Mouse (Mus musculus) intestine, embryonic 14.5 days (tissue): ENCODE results near the gene Gm17651. TPM values are rescaled to one million over a fixed set of nuclear protein-coding genes. Genes with fewer than 3 reads are reported as not detected.

Experiments
- ATAC-seq: fragments of 200-750 bp; cut with Nextera tagmentation; replicated peaks from 2 replicates; pipeline ENCODE4 v1.8.0; 2017; ENCODE audit warnings: low read depth, moderate number of reproducible peaks, moderate TSS enrichment, moderate library complexity; ENCODE audit not compliant: low FRiP score, low TSS enrichment
- DNase-seq: peaks from one replicate; pipeline ENCODE4 v3.0.0-alpha.2; 2018; ENCODE audit warnings: low spot score
- H3K27ac ChIP-seq: fragments of 300-500 bp; sonication (generic); 2 replicates; pipeline ENCODE4 v1.5.1; 2014; ENCODE audit warnings: low read depth, mild to moderate bottlenecking, control low read depth
- H3K27me3 ChIP-seq: fragments of 300-500 bp; sonication (generic); replicated peaks from 2 replicates; pipeline ENCODE4 v1.6.1; 2014; ENCODE audit warnings: low read length, control low read depth; ENCODE audit not compliant: control insufficient read depth, insufficient read depth
- H3K36me3 ChIP-seq: fragments of 300-500 bp; sonication (generic); 2 replicates; pipeline ENCODE4 v1.6.1; 2014; ENCODE audit warnings: low read length, control low read depth; ENCODE audit not compliant: control insufficient read depth, insufficient read depth
- H3K4me1 ChIP-seq: fragments of 300-500 bp; sonication (generic); replicated peaks from 2 replicates; pipeline ENCODE4 v1.6.1; 2014; ENCODE audit warnings: low read length, control low read depth, mixed read lengths; ENCODE audit not compliant: control insufficient read depth, insufficient read depth
- H3K4me2 ChIP-seq: fragments of 300-500 bp; sonication (generic); 2 replicates; pipeline ENCODE4 v1.6.1; 2014; ENCODE audit warnings: low read length
- H3K4me3 ChIP-seq: fragments of 300-500 bp; sonication (generic); 2 replicates; pipeline ENCODE4 v1.5.1; 2014; ENCODE audit warnings: low read depth, low read length, control low read depth, mixed read lengths
- H3K9ac ChIP-seq: fragments of 300-500 bp; sonication (generic); 2 replicates; pipeline ENCODE4 v1.6.1; 2014; ENCODE audit warnings: mild to moderate bottlenecking, low read length
- H3K9me3 ChIP-seq: fragments of 300-500 bp; sonication (generic); 2 replicates; pipeline ENCODE4 v1.6.1; 2016; ENCODE audit warnings: low read length, control low read depth; ENCODE audit not compliant: control insufficient read depth
- WGBS: fragments of 180-500 bp; shearing (Covaris S2); extraction: QIAGEN DNeasy Blood & Tissue Kit; methylation state at CpG from one replicate; pipeline ENCODE4 v1.1.7; 2014; 5-methylcytosine and 5-hydroxymethylcytosine counted together
- polyA plus RNA-seq: library from polyadenylated mRNA; unstranded; fragments of >200 nt; fragmentation: Nextera tagmentation; extraction: Ambion mirVana; gene quantifications from 2 replicates; pipeline ENCODE4 v1.2.1, GENCODE M21; 2014

The Gm17651 gene
- polyA plus RNA-seq, 1 experiment from 2014 or later: not detected

- DNase-seq (no peak), ATAC-seq (no peak)
- no peaks in the 10 kb centered on the region for H3K36me3 ChIP-seq
- H3K9me3 ChIP-seq: no peaks in the 10 kb centered on the region
- no peak overlapping the region for H3K4me3 ChIP-seq
- H3K4me1 ChIP-seq: no peaks in the 10 kb centered on the region
- H3K27me3 ChIP-seq: no peaks in the 10 kb centered on the region
- H3K27ac ChIP-seq: no peak overlapping the region
- WGBS: 81% methylated on average over 3 of the region's 3 CpGs
- H3K9ac ChIP-seq: no peak overlapping the region
- H3K4me2 ChIP-seq: no peak overlapping the region
Observed at GRCm38 (mm10) chr3:97699061-97699460, 24.6 kb upstream of the Gm17651 start.

GRCm38 (mm10) chr3:97697291-97697690 is 22.8 kb upstream of the Gm17651 start:
- H3K36me3 ChIP-seq: no peaks in the 10 kb centered on the region
- no peaks in the 10 kb centered on the region for H3K4me1 ChIP-seq
- no peak overlapping the region for H3K27ac ChIP-seq
- no peaks in the 10 kb centered on the region for H3K9me3 ChIP-seq
- no peak overlapping the region for H3K9ac ChIP-seq
- H3K4me2 ChIP-seq: no peak overlapping the region
- no peak for ATAC-seq
- H3K4me3 ChIP-seq: no peak overlapping the region
- WGBS: 61% methylated on average over 9 of the region's 9 CpGs
- no peak for DNase-seq
- H3K27me3 ChIP-seq: no peaks in the 10 kb centered on the region

- Histone ChIP-seq H3K36me3 (no peaks in the 10 kb centered on the region), H3K27me3 (no peaks in the 10 kb centered on the region), H3K4me1 (no peaks in the 10 kb centered on the region), H3K4me3 (no peak overlapping the region), H3K9me3 (no peaks in the 10 kb centered on the region), H3K4me2 (no peak overlapping the region), H3K9ac (no peak overlapping the region), H3K27ac (no peak overlapping the region)
- no peak for DNase-seq
- ATAC-seq: no peak
- WGBS: 85% methylated on average over 9 of the region's 9 CpGs
Observed at GRCm38 (mm10) chr3:97696866-97697265, 22.4 kb upstream of the Gm17651 start.

- Histone ChIP-seq H3K4me3 (no peak overlapping the region), H3K9ac (no peak overlapping the region), H3K4me1 (peaks cover 11% of the 10 kb centered on the region; the same call in 1 of the 2 replicates), H3K36me3 (no peaks in the 10 kb centered on the region), H3K27ac (no peak overlapping the region), H3K9me3 (no peaks in the 10 kb centered on the region), H3K27me3 (no peaks in the 10 kb centered on the region), H3K4me2 (no peak overlapping the region)
- 83% methylated on average over 6 of the region's 6 CpGs for WGBS
- ATAC-seq (no peak), DNase-seq (no peak)
Observed at GRCm38 (mm10) chr3:97693806-97694205, 19.3 kb upstream of the Gm17651 start.

- WGBS: 76% methylated on average over 12 of the region's 12 CpGs
- no peak overlapping the region for H3K9ac ChIP-seq
- H3K27ac ChIP-seq: no peak overlapping the region
- H3K27me3 ChIP-seq: no peaks in the 10 kb centered on the region
- no peak overlapping the region for H3K4me3 ChIP-seq
- DNase-seq (no peak), ATAC-seq (no peak)
- H3K36me3 ChIP-seq: no peaks in the 10 kb centered on the region
- H3K4me1 ChIP-seq: peaks cover 11% of the 10 kb centered on the region; the same call in 1 of the 2 replicates
- no peak overlapping the region for H3K4me2 ChIP-seq
- H3K9me3 ChIP-seq: no peaks in the 10 kb centered on the region
Observed at GRCm38 (mm10) chr3:97691443-97692017, 17.0 kb upstream of the Gm17651 start.

GRCm38 (mm10) chr3:97690590-97690989 is 16.1 kb upstream of the Gm17651 start:
- Histone ChIP-seq H3K4me3 (no peak overlapping the region), H3K9me3 (no peaks in the 10 kb centered on the region), H3K4me2 (no peak overlapping the region), H3K27ac (no peak overlapping the region; the same call in 1 of the 2 replicates), H3K27me3 (no peaks in the 10 kb centered on the region), H3K4me1 (peaks cover 11% of the 10 kb centered on the region; the same call in 1 of the 2 replicates), H3K36me3 (no peaks in the 10 kb centered on the region), H3K9ac (no peak overlapping the region)
- WGBS: 36% methylated on average over 7 of the region's 7 CpGs
- ATAC-seq (0 out of 2 replicates have a peak, but pooled peaks have one; percentile 48), DNase-seq (no peak)

- H3K4me2 ChIP-seq: no peak overlapping the region
- H3K27me3 ChIP-seq: no peaks in the 10 kb centered on the region
- no peaks in the 10 kb centered on the region for H3K36me3 ChIP-seq
- H3K4me1 ChIP-seq: peaks cover 14% of the 10 kb centered on the region
- DNase-seq (no peak), ATAC-seq (no peak)
- no peak overlapping the region for H3K9ac ChIP-seq
- WGBS: 63% methylated on average over 2 of the region's 2 CpGs
- H3K9me3 ChIP-seq: no peaks in the 10 kb centered on the region
- no peak overlapping the region for H3K27ac ChIP-seq
- H3K4me3 ChIP-seq: no peak overlapping the region
Observed at GRCm38 (mm10) chr3:97689289-97689688, 14.8 kb upstream of the Gm17651 start.

- Histone ChIP-seq H3K27ac (no peak overlapping the region), H3K9me3 (no peaks in the 10 kb centered on the region), H3K27me3 (0 out of 2 replicates have a peak, but pooled peaks cover 3% of the 10 kb centered on the region), H3K4me3 (no peak overlapping the region), H3K4me1 (peaks cover 23% of the 10 kb centered on the region), H3K36me3 (no peaks in the 10 kb centered on the region), H3K9ac (no peak overlapping the region), H3K4me2 (no peak overlapping the region)
- DNase-seq (no peak), ATAC-seq (no peak)
- WGBS: 84% methylated on average over 4 of the region's 4 CpGs
Observed at GRCm38 (mm10) chr3:97686372-97687117, 12.1 kb upstream of the Gm17651 start.
